Mouse (Mus musculus) brain, embryonic 14.5 days (tissue): Measurements from ENCODE around the gene Arhgap44.

Experiments used
- CTCF ChIP-seq: fragments of 200-500 bp; IDR thresholded peaks from 2 replicates; pipeline ENCODE4 v1.5.1; 2012; ENCODE audit warnings: inconsistent platforms, mild to moderate bottlenecking, moderate library complexity, borderline replicate concordance; ENCODE audit not compliant: insufficient read depth, insufficient read length; ENCODE audit errors: extremely low read depth
- POLR2A ChIP-seq: fragments of 200-500 bp; IDR thresholded peaks from 2 replicates; pipeline ENCODE4 v1.6.1; 2012; ENCODE audit warnings: mild to moderate bottlenecking, inconsistent platforms, borderline replicate concordance; ENCODE audit not compliant: poor library complexity, insufficient read depth, insufficient read length, severe bottlenecking; ENCODE audit errors: extremely low read depth

DNA sequence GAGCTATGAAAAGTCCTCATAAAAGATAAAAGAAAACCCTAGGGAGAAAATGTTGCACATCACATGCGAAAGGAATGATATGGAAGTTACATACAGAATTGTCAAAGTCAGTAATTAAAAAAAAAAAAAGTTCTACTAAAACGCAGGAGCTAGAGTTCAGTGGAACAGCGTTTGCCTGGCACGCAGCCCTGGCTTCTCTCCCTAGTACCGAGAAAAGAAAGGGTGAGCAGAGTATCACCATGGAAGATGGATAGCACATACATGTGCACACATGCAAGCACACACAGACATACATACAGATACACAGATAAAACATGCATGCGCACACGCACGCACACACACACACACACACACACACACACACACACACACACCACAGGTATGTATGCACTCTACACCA, 82.0 kb downstream of the Arhgap44 start:
- TF ChIP-seq CTCF (no peak), POLR2A (no peak)
